Comparison of ENCODE assay signal across 16 mouse cellular contexts in genomic region chr5:118645196-118645805, GRCm38 (mm10).
DNase-seq lines count a peak whose midpoint lies in the region; ATAC-seq and TF ChIP-seq lines count a peak whose summit lies in the region.
"Had no signal": no experiment of that assay in that cellular context is flagged by ENCODE, and none has a peak within 500 bp of the region (broad histone marks: within the 10 kb centered on the region; RNA-seq: fewer than 3 reads in every experiment).

No protein-coding gene starts in this region.

- H3K9me3 ChIP-seq in lung, embryonic 16.5 days (ENCODE audit: control insufficient read depth, low read length) = no peaks in the 10 kb centered on the region
- H3K9me3 ChIP-seq: neural tube, embryonic 12.5 days had no signal

- H3K27ac ChIP-seq in gastrocnemius, adult 2 months = peak overlapping the region; percentile 82
- H3K27ac ChIP-seq in lung, embryonic 16.5 days (ENCODE audit: low read length) = no peak overlapping the region
- H3K27ac ChIP-seq: neural tube, embryonic 12.5 days had no signal

- peaks cover 28% of the 10 kb centered on the region for H3K4me1 ChIP-seq in lung, embryonic 16.5 days (replicated peaks; ENCODE audit: control insufficient read depth, insufficient read depth, low read length)

- TF ChIP-seq CTCF in gastrocnemius, adult 2 months (IDR thresholded peaks at IDR 0.05) = no peak

- no peaks in the 10 kb centered on the region for H3K27me3 ChIP-seq in lung, embryonic 16.5 days (ENCODE audit: control insufficient read depth, insufficient read depth, low read depth, low read length)
- H3K27me3 ChIP-seq: neural tube, embryonic 12.5 days; Patski had no signal

- no peak overlapping the region for H3K4me3 ChIP-seq in gastrocnemius, adult 2 months
- no peak overlapping the region for H3K4me3 ChIP-seq in lung, embryonic 16.5 days (ENCODE audit: low read length)
- H3K4me3 ChIP-seq: neural tube, embryonic 12.5 days had no signal

- peak; percentile 65 for DNase-seq in gastrocnemius, adult 2 months
- no peak for DNase-seq in gastrocnemius, postnatal 4 days (ENCODE audit: low spot score in 2 of 2)
- DNase-seq in lung, postnatal 10 days = no peak
- DNase-seq in thymus, postnatal 25 days = peak; percentile 35
- DNase-seq in adipocyte (ENCODE audit: low spot score) = no peak
- DNase-seq in left cerebral cortex, postnatal 14 days (ENCODE audit: low spot score in 2 of 2) = no peak
- DNase-seq: adrenal gland, postnatal 36 days; cerebellum, adult 8-10 months; kidney, postnatal 25 days; right cerebral cortex, postnatal 14 days had no signal

- peak; percentile 55; the same call in 1 of the 2 replicates for ATAC-seq in lung, embryonic 16.5 days (ENCODE audit: low read depth)
- ATAC-seq in inflammation-experienced regulatory T-cells, adult 6 months = peak; percentile 50
- ATAC-seq: forebrain, embryonic 16.5 days; hindbrain, embryonic 16.5 days; Patski had no signal

- no peak overlapping the region for H3K4me2 ChIP-seq in lung, embryonic 16.5 days (ENCODE audit: low read depth, low read length)
- H3K4me2 ChIP-seq: neural tube, embryonic 12.5 days had no signal

- H3K9ac ChIP-seq in lung, embryonic 16.5 days (ENCODE audit: low read length) = no peak overlapping the region
- H3K9ac ChIP-seq: neural tube, embryonic 12.5 days had no signal

- WGBS in lung, embryonic 16.5 days = 59% methylated on average over 10 of the region's 10 CpGs

- intact Hi-C loops in gastrocnemius, adult 2 months (cut with DNase I) = loop anchor here (5.0 kb wide), 1 partner anchor 38 kb away; no protein-coding TSS in a partner anchor
- intact Hi-C loops in left cerebral cortex, postnatal 14 days (cut with DNase I) = no loop called here

- no peaks in the 10 kb centered on the region for H3K36me3 ChIP-seq in lung, embryonic 16.5 days (ENCODE audit: control insufficient read depth, insufficient read depth, low read length)
- H3K36me3 ChIP-seq: neural tube, embryonic 12.5 days had no signal

Comparison
In these comparisons a context has a peak if more than half of its experiments do, and no peak if none do; other contexts are left out.
1. DNase-seq: peak in gastrocnemius, adult 2 months (single experiment) and thymus, postnatal 25 days (single experiment); none in gastrocnemius, postnatal 4 days (0 of 2), lung, postnatal 10 days (single experiment), adipocyte (single experiment) and left cerebral cortex, postnatal 14 days (0 of 2).